Mouse (Mus musculus): ENCODE results near the gene Gm17482.
"Not testable (repeated sequence)": the region's sequence is repeated elsewhere in the genome, so short reads cannot be mapped to it uniquely, and the experiment has no call there.

Gene Gm17482

GRCm38 (mm10) chr6:115227043-115227442 is at the start of gene Gm17482:
TSS of gene Gm17482 (plus strand) at chr6:115227343.
- no peak for DNase-seq (ENCODE audit: extremely low read depth, low read depth)

- no peak for DNase-seq (ENCODE audit: extremely low read depth, low read depth)
Observed at GRCm38 (mm10) chr6:115178826-115179225, 48.3 kb upstream of the Gm17482 start.

GRCm38 (mm10) chr6:115181094-115181493 is 46.0 kb upstream of the Gm17482 start:
- no peak for DNase-seq (ENCODE audit: extremely low read depth, low read depth)

GRCm38 (mm10) chr6:115191111-115191510 is 36.0 kb upstream of the Gm17482 start:
- DNase-seq (ENCODE audit: extremely low read depth, low read depth): no peak

GRCm38 (mm10) chr6:115200753-115201152 is 26.4 kb upstream of the Gm17482 start:
- peak; percentile 40 for DNase-seq (ENCODE audit: extremely low read depth, low read depth)

GRCm38 (mm10) chr6:115203029-115203428 is 24.1 kb upstream of the Gm17482 start:
- DNase-seq (ENCODE audit: extremely low read depth, low read depth): no peak

- DNase-seq (ENCODE audit: extremely low read depth, low read depth): no peak
Observed at GRCm38 (mm10) chr6:115210187-115210586, 17.0 kb upstream of the Gm17482 start.

GRCm38 (mm10) chr6:115210820-115211219 is 16.3 kb upstream of the Gm17482 start:
- DNase-seq (ENCODE audit: extremely low read depth, low read depth): no peak

GRCm38 (mm10) chr6:115212132-115212903 is 14.8 kb upstream of the Gm17482 start:
- no peak for DNase-seq (ENCODE audit: extremely low read depth, low read depth)

- no peak for DNase-seq (ENCODE audit: extremely low read depth, low read depth)
Observed at GRCm38 (mm10) chr6:115213129-115213528, 14.0 kb upstream of the Gm17482 start.

GRCm38 (mm10) chr6:115221215-115221641 is 5.9 kb upstream of the Gm17482 start:
- DNase-seq (ENCODE audit: extremely low read depth, low read depth): no peak

GRCm38 (mm10) chr6:115225519-115225918 is 1.6 kb upstream of the Gm17482 start:
- no peak for DNase-seq (ENCODE audit: extremely low read depth, low read depth)

- peak; percentile 41 for DNase-seq (ENCODE audit: extremely low read depth, low read depth)
Observed at GRCm38 (mm10) chr6:115227529-115227928, 386 bp downstream of the Gm17482 start.

GRCm38 (mm10) chr6:115230557-115230956 is 3.4 kb downstream of the Gm17482 start:
- no peak for DNase-seq (ENCODE audit: extremely low read depth, low read depth)

GRCm38 (mm10) chr6:115231836-115232235 is 4.7 kb downstream of the Gm17482 start:
- DNase-seq (ENCODE audit: extremely low read depth, low read depth): no peak

GRCm38 (mm10) chr6:115232562-115232961 is 5.4 kb downstream of the Gm17482 start:
- DNase-seq (ENCODE audit: extremely low read depth, low read depth): no peak

GRCm38 (mm10) chr6:115238031-115239027 is 11.2 kb downstream of the Gm17482 start:
- no peak for DNase-seq (ENCODE audit: extremely low read depth, low read depth)

GRCm38 (mm10) chr6:115239335-115239734 is 12.2 kb downstream of the Gm17482 start:
- no peak for DNase-seq (ENCODE audit: extremely low read depth, low read depth)

- DNase-seq (ENCODE audit: extremely low read depth, low read depth): not testable (repeated sequence)
Observed at GRCm38 (mm10) chr6:115240431-115240830, 13.3 kb downstream of the Gm17482 start.

GRCm38 (mm10) chr6:115241131-115241699 is 14.1 kb downstream of the Gm17482 start:
- DNase-seq (ENCODE audit: extremely low read depth, low read depth): no peak

GRCm38 (mm10) chr6:115241939-115242338 is 14.8 kb downstream of the Gm17482 start:
- DNase-seq (ENCODE audit: extremely low read depth, low read depth): no peak

- DNase-seq (ENCODE audit: extremely low read depth, low read depth): no peak
Observed at GRCm38 (mm10) chr6:115244222-115244621, 17.1 kb downstream of the Gm17482 start.

Measured in MEL-GATA-1-ER (cell line).